Mouse (Mus musculus) left cerebral cortex, adult 2 months (tissue): ENCODE measurements around the gene Arntl. TPM values are rescaled to one million over a fixed set of nuclear protein-coding genes. Genes with fewer than 3 reads are reported as not detected.

Experiments used
- DNase-seq, 2 experiments: peaks; one replicate each; pipeline ENCODE4 v3.0.0; 2021 to 2022; ENCODE audit warnings: low spot score in 2 of 2, mixed read lengths in 1 of 2; ENCODE audit errors: extremely low spot score in 1 of 2
- H3K27ac ChIP-seq: fragments of 200-600 bp; 2 replicates; pipeline ENCODE4 v1.8.1; 2022
- H3K4me3 ChIP-seq: fragments of 200-600 bp; 2 replicates; pipeline ENCODE4 v1.8.1; 2022
- CTCF ChIP-seq: fragments of 200-600 bp; IDR thresholded peaks from 2 replicates; pipeline ENCODE4 v1.8.1; 2022; ENCODE audit warnings: antibody characterized with exemption, mild to moderate bottlenecking, moderate library complexity
- intact Hi-C: fragments of 180-260 bp; cut with DNase I; formaldehyde crosslinking; loops from one replicate; pipeline ENCODE4 v1.15.1; 2025
- total RNA-seq, 2 experiments: library from RNA; stranded (reverse); gene quantifications; 2 replicates each; pipeline ENCODE4 v1.2.3; 2021

Gene Arntl
- total RNA-seq, 2 experiments from 2014 or later: 41.6 to 50.4 TPM

- Histone ChIP-seq H3K4me3 (no peak overlapping the region), H3K27ac (peak overlapping the region; percentile 72)
- no peak for TF ChIP-seq CTCF
- no peak for DNase-seq
- intact Hi-C loops: no loop called here
These were observed 7.2 kb downstream of the Arntl start for GRCm38 (mm10) chr7:113214245-113215169.

- peak; percentile 30 to 35 for DNase-seq
- intact Hi-C loops: loop anchor here (2.0 kb wide), 1 partner anchor 31 kb away; no protein-coding TSS in a partner anchor
- no peak overlapping the region for H3K4me3 ChIP-seq
These were observed 8.9 kb downstream of the Arntl start for GRCm38 (mm10) chr7:113216152-113216551.

GRCm38 (mm10) chr7:113219416-113219815 lies 12.2 kb downstream of the Arntl start:
- no peak for TF ChIP-seq CTCF
- H3K4me3 ChIP-seq: no peak overlapping the region
- intact Hi-C loops: no loop called here
- DNase-seq: no peak
- no peak overlapping the region for H3K27ac ChIP-seq

More at GRCm38 (mm10) chr7:113216152-113216551, 8.9 kb downstream of the Arntl start:
- H3K27ac ChIP-seq: peak overlapping the region; percentile 75
- TF ChIP-seq CTCF: no peak

- DNase-seq: no peak
- no peak for TF ChIP-seq CTCF
- 0 out of 2 replicates have a peak overlapping the region, but pooled peaks have one; percentile 28 for H3K27ac ChIP-seq
- intact Hi-C loops: no loop called here
- H3K4me3 ChIP-seq: no peak overlapping the region
These were observed 12.6 kb downstream of the Arntl start for GRCm38 (mm10) chr7:113219864-113220263.

GRCm38 (mm10) chr7:113220691-113221238 lies 13.5 kb downstream of the Arntl start:
- no peak for TF ChIP-seq CTCF
- no peak for DNase-seq
- Histone ChIP-seq H3K4me3 (no peak overlapping the region), H3K27ac (peak overlapping the region; percentile 60)
- intact Hi-C loops: no loop called here

GRCm38 (mm10) chr7:113222821-113223220 lies 15.6 kb downstream of the Arntl start:
- no peak for DNase-seq
- H3K27ac ChIP-seq: no peak overlapping the region
- no peak for TF ChIP-seq CTCF
- H3K4me3 ChIP-seq: no peak overlapping the region
- intact Hi-C loops: no loop called here

GRCm38 (mm10) chr7:113224620-113225019 lies 17.4 kb downstream of the Arntl start:
- intact Hi-C loops: no loop called here
- no peak overlapping the region for H3K4me3 ChIP-seq
- DNase-seq: no peak
- no peak for TF ChIP-seq CTCF
- H3K27ac ChIP-seq: no peak overlapping the region

- no peak for DNase-seq
- intact Hi-C loops: no loop called here
- no peak for TF ChIP-seq CTCF
- Histone ChIP-seq H3K4me3 (no peak overlapping the region), H3K27ac (no peak overlapping the region)
These were observed 21.2 kb downstream of the Arntl start for GRCm38 (mm10) chr7:113228498-113228897.

GRCm38 (mm10) chr7:113236135-113236534 lies 28.9 kb downstream of the Arntl start:
- Histone ChIP-seq H3K27ac (no peak overlapping the region), H3K4me3 (no peak overlapping the region)
- TF ChIP-seq CTCF: no peak
- DNase-seq: no peak
- intact Hi-C loops: no loop called here

- TF ChIP-seq CTCF: no peak; the same call in 1 of the 2 replicates
- DNase-seq: no peak
- Histone ChIP-seq H3K27ac (no peak overlapping the region), H3K4me3 (no peak overlapping the region)
- intact Hi-C loops: no loop called here
These were observed 31.1 kb downstream of the Arntl start for GRCm38 (mm10) chr7:113238365-113238764.

GRCm38 (mm10) chr7:113239448-113240130 lies 32.3 kb downstream of the Arntl start:
- no peak for TF ChIP-seq CTCF
- DNase-seq: no peak
- Histone ChIP-seq H3K4me3 (no peak overlapping the region), H3K27ac (no peak overlapping the region)
- intact Hi-C loops: no loop called here

- DNase-seq: no peak
- H3K27ac ChIP-seq: no peak overlapping the region
- no peak for TF ChIP-seq CTCF
- intact Hi-C loops: no loop called here
- H3K4me3 ChIP-seq: no peak overlapping the region
These were observed 33.2 kb downstream of the Arntl start for GRCm38 (mm10) chr7:113240438-113240837.
